Comparison of ENCODE assay signal across 8 mouse cellular contexts in the genomic region with DNA sequence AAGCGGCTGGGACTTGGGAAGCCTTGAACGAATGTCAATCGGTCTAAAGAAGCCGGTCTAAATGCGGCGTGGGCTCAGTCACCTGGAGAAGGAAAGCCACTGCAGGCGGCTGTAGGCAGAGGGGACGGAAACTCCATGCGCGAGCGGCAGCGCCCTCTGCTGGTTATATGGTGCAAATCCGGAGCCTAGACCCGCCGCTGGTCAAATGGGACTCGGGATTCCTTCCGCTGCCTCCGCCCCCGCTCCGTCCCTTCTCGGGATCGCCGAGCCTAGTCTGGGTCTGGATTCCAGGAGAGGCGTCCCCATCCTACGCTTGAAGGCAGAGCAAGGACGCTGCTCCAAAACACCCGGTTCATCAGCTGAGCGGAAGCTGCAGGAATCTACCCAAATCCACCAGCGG. TPM values are rescaled to one million over a fixed set of nuclear protein-coding genes. Genes with fewer than 3 reads are reported as not detected.
DNase-seq lines count a peak whose midpoint lies in the region; ATAC-seq and TF ChIP-seq lines count a peak whose summit lies in the region.

No protein-coding gene starts in this region.

- no peaks in the 10 kb centered on the region for H3K4me1 ChIP-seq in hindbrain, postnatal 0 days (ENCODE audit: insufficient read depth, low read length)

- DNase-seq in WW6 (ENCODE audit: low read depth, low spot score), result peak; percentile 71
- DNase-seq in cerebellum, postnatal 4 days (ENCODE audit: low spot score in 2 of 2), result peak; percentile 97 to 98
- DNase-seq in gastrocnemius, adult 2 months, result peak; percentile 95
- peak; percentile 95 for DNase-seq in hindbrain, postnatal 0 days (ENCODE audit: low spot score)
- peak; percentile 97 to 98 for DNase-seq in left cerebral cortex, adult 18-20 months (ENCODE audit: low spot score in 2 of 2)
- DNase-seq in lung, postnatal 4 days, result peak; percentile 91 to 94
- peak; percentile 92 for DNase-seq in retina, postnatal 1 day
- DNase-seq in thymus, postnatal 4 days, result peak; percentile 92

- peak; percentile 98 for TF ChIP-seq CTCF in gastrocnemius, adult 2 months (IDR thresholded peaks at IDR 0.05)
- peak; percentile 98 for TF ChIP-seq CTCF in hindbrain, postnatal 0 days (IDR thresholded peaks at IDR 0.05; ENCODE audit: low read depth)

- H3K4me3 ChIP-seq in gastrocnemius, adult 2 months, result peak overlapping the region; percentile 75
- peak overlapping the region; percentile 76 for H3K4me3 ChIP-seq in hindbrain, postnatal 0 days (ENCODE audit: low read length)

- ATAC-seq in hindbrain, postnatal 0 days, result peak; percentile 62

- H3K9ac ChIP-seq in hindbrain, postnatal 0 days (replicated peaks; ENCODE audit: low read length), result peak overlapping the region; percentile 84

- peak overlapping the region; percentile 89 for H3K27ac ChIP-seq in gastrocnemius, adult 2 months
- peak overlapping the region; percentile 95 for H3K27ac ChIP-seq in hindbrain, postnatal 0 days

- no peaks in the 10 kb centered on the region for H3K27me3 ChIP-seq in hindbrain, postnatal 0 days (ENCODE audit: insufficient read depth, low read length)

- intact Hi-C loops in gastrocnemius, adult 2 months (cut with DNase I), result loop anchor here (1.0 to 5.0 kb wide), 4 partner anchors 50 to 379 kb away; no protein-coding TSS in a partner anchor

- under 1% methylated on average over 29 of the region's 29 CpGs for WGBS in hindbrain, postnatal 0 days

- H3K36me3 ChIP-seq in hindbrain, postnatal 0 days (ENCODE audit: insufficient read depth, low read length), result no peaks in the 10 kb centered on the region

- H3K4me2 ChIP-seq in hindbrain, postnatal 0 days (ENCODE audit: low read depth, low read length), result peak overlapping the region; percentile 95

- H3K9me3 ChIP-seq in hindbrain, postnatal 0 days (ENCODE audit: low read length), result no peaks in the 10 kb centered on the region

RNA-seq across cellular contexts. Expression of a gene that starts 34.2 kb away (rescaled TPM):
- total RNA-seq in gastrocnemius, adult 2 months (2021), result 1 to 10 TPM; 2.2 to 6.6 TPM
- total RNA-seq in hindbrain, postnatal 0 days (2014; rRNA removed), result 3.4 and 3.5 TPM in 2 replicates
- polyA plus RNA-seq in hindbrain, postnatal 0 days (2015; fragmentation: Nextera tagmentation; extraction: Ambion mirVana), result 3.2 and 3.5 TPM in 2 replicates
- total RNA-seq in left cerebral cortex, adult 18-20 months (2021), result 1 to 10 TPM; 2.3 to 2.6 TPM

RNA-seq across cellular contexts. Expression of a gene that starts 34.4 kb away (rescaled TPM):
- total RNA-seq in gastrocnemius, adult 2 months (2021), result 10 to 100 TPM; 23.5 to 25.1 TPM
- total RNA-seq in hindbrain, postnatal 0 days (2014; rRNA removed), result 109 and 175 TPM in 2 replicates
- polyA plus RNA-seq in hindbrain, postnatal 0 days (2015; fragmentation: Nextera tagmentation; extraction: Ambion mirVana), result 26.4 and 26.6 TPM in 2 replicates
- 100 to 1,000 TPM; 121 to 130 TPM for total RNA-seq in left cerebral cortex, adult 18-20 months (2021)

Comparison
In these comparisons a context has a peak if more than half of its experiments do, and no peak if none do; other contexts are left out.
1. Peak in every context shown above with its lines: DNase-seq, ATAC-seq, H3K4me3 ChIP-seq and H3K27ac ChIP-seq.